ENCODE assay signal across 1 mouse cellular context in genomic region chr17:48411241-48411640, GRCm38 (mm10).
TF ChIP-seq lines count a peak whose summit lies in the region.

No protein-coding gene starts in this region.

TF ChIP-seq in MEL, 35 proteins besides CTCF, POLR2A, EP300 and RAD21:
- TF ChIP-seq TCF12 (IDR thresholded peaks at IDR 0.05; ENCODE audit: low read depth, low read length) (no peak), NELFE (IDR thresholded peaks at IDR 0.05; ENCODE audit: low read depth, low read length) (no peak), BHLHE40 (IDR thresholded peaks at IDR 0.05; ENCODE audit: borderline replicate concordance, low read depth, low read length) (no peak), POLR2AphosphoS2 (IDR thresholded peaks at IDR 0.05; ENCODE audit: low read length) (no peak), GATA1 (IDR thresholded peaks at IDR 0.05; ENCODE audit: low read depth, low read length) (no peak), MAFK (IDR thresholded peaks at IDR 0.05; ENCODE audit: borderline replicate concordance, low read depth, low read length) (no peak), USF2 (IDR thresholded peaks at IDR 0.05; ENCODE audit: borderline replicate concordance in 1 of 2, insufficient read depth in 1 of 2, low read depth in 1 of 2, low read length in 2 of 2) (no peak), TBP (IDR thresholded peaks at IDR 0.05; ENCODE audit: low read depth, low read length) (no peak), MAX (IDR thresholded peaks at IDR 0.05; ENCODE audit: low read length) (no peak), POLR2AphosphoS5 (IDR thresholded peaks at IDR 0.05; ENCODE audit: borderline replicate concordance, low read depth, low read length) (no peak), ETS1 (IDR thresholded peaks at IDR 0.05; ENCODE audit: low read depth, low read length) (no peak), SMC3 (IDR thresholded peaks at IDR 0.05; ENCODE audit: low read depth, low read length) (no peak), MYB (IDR thresholded peaks at IDR 0.05; ENCODE audit: low read depth, low read length) (no peak), JUND (IDR thresholded peaks at IDR 0.05; ENCODE audit: low read depth, low read length) (no peak), ZNF384 (IDR thresholded peaks at IDR 0.05; ENCODE audit: low read depth, low read length) (no peak), ZC3H11A (IDR thresholded peaks at IDR 0.05; ENCODE audit: low read depth, low read length) (no peak), ZMIZ1 (IDR thresholded peaks at IDR 0.05; ENCODE audit: low read depth, low read length) (no peak), CHD1 (IDR thresholded peaks at IDR 0.05; ENCODE audit: low read depth, low read length) (no peak)
